Comparison of ENCODE assay signal across 22 mouse cellular contexts in genomic region chr7:49025991-49026390, GRCm38 (mm10).
"Had no signal": no experiment of that assay in that cellular context is flagged by ENCODE, and none has a peak within 500 bp of the region (broad histone marks: within the 10 kb centered on the region; RNA-seq: fewer than 3 reads in every experiment).

No protein-coding gene starts in this region.

- H3K27me3 ChIP-seq: heart, embryonic 15.5 days; hindbrain, embryonic 13.5 days; hindbrain, embryonic 15.5 days; kidney, embryonic 15.5 days; limb, embryonic 13.5 days had no signal

- H3K27ac ChIP-seq: heart, adult 2 months; heart, embryonic 13.5 days; heart, embryonic 15.5 days; hindbrain, embryonic 13.5 days; hindbrain, postnatal 0 days; kidney, embryonic 15.5 days; kidney, postnatal 0 days; limb, embryonic 13.5 days; limb, embryonic 15.5 days had no signal

- DNase-seq: gastrocnemius, postnatal 14 days; gastrocnemius, postnatal 36 days; heart, adult 11 months; heart, adult 2 months; heart, postnatal 14 days; heart, postnatal 36 days; kidney, adult 11 months; kidney, adult 2 months; kidney, adult 9 months; kidney, postnatal 14 days; kidney, postnatal 36 days; layer of hippocampus, adult 9-11 months; layer of hippocampus, postnatal 36 days had no signal

- H3K36me3 ChIP-seq: heart, embryonic 13.5 days; heart, embryonic 15.5 days; hindbrain, embryonic 13.5 days; hindbrain, embryonic 15.5 days; kidney, embryonic 15.5 days; limb, embryonic 13.5 days; limb, embryonic 15.5 days had no signal

- H3K4me1 ChIP-seq: kidney, embryonic 15.5 days; limb, embryonic 13.5 days; limb, embryonic 15.5 days had no signal

- H3K9ac ChIP-seq: heart, embryonic 13.5 days; heart, embryonic 15.5 days; hindbrain, embryonic 13.5 days; hindbrain, embryonic 15.5 days; kidney, embryonic 15.5 days; limb, embryonic 13.5 days; limb, embryonic 15.5 days had no signal

- H3K4me3 ChIP-seq: heart, adult 2 months; heart, embryonic 13.5 days; heart, embryonic 15.5 days; hindbrain, embryonic 13.5 days; hindbrain, embryonic 15.5 days; kidney, embryonic 15.5 days; limb, embryonic 13.5 days; limb, embryonic 15.5 days had no signal
